9 mouse cellular contexts compared by ENCODE assay signal in the genomic region with DNA sequence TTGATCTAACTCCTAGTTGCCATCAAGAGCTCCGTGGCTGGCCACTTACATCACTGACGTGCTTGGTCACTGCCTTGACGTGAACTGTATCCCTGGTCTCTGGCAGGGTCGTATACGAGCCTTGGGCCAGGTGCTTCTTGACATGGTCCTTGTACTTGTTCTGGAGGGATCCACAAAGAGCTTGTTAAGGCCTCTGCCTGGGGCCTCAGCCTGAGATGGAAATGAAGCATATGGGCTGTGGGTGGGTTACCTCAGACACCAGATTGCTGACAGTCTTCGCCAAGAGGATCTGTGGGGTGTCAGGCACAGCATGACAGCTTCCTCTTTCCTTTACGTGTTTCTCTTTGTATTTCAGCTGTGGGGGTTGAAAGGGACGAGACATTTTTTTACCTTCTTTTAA.
DNase-seq lines count a peak whose midpoint lies in the region; ATAC-seq lines count a peak whose summit lies in the region.
"Had no signal": no experiment of that assay in that cellular context is flagged by ENCODE, and none has a peak within 500 bp of the region (broad histone marks: within the 10 kb centered on the region; RNA-seq: fewer than 3 reads in every experiment).

No protein-coding gene starts in this region.

- ATAC-seq in CD4-positive, CD25-positive, alpha-beta regulatory T cell, adult 4 months: no peak

- DNase-seq in CD4-positive, CD25-positive, alpha-beta regulatory T cell, adult 2 months (ENCODE audit: low read depth, low spot score): peak; percentile 2
- peak; percentile 88 to 92 for DNase-seq in cerebellum, postnatal 10 days
- peak; percentile 38 to 42 for DNase-seq in layer of hippocampus, postnatal 25 days (ENCODE audit: extremely low spot score in 1 of 2, low spot score in 1 of 2)
- DNase-seq in right cerebral cortex, postnatal 4 days: peak; percentile 13
- DNase-seq in embryo, embryonic 9.5 days (ENCODE audit: extremely low spot score): no peak
- DNase-seq in adrenal gland, adult 8-10 months: no peak
- DNase-seq in heart, adult 18-20 months: no peak
- DNase-seq: gastrocnemius, postnatal 36 days had no signal

Comparison
In these comparisons a context has a peak if more than half of its experiments do, and no peak if none do; other contexts are left out.
1. DNase-seq: peak in CD4-positive, CD25-positive, alpha-beta regulatory T cell, adult 2 months (single experiment), cerebellum, postnatal 10 days (2 of 2), layer of hippocampus, postnatal 25 days (2 of 2) and right cerebral cortex, postnatal 4 days (single experiment); none in embryo, embryonic 9.5 days (single experiment), adrenal gland, adult 8-10 months (single experiment) and heart, adult 18-20 months (0 of 2).